Mouse (Mus musculus) ES-E14 (cell line): Measurements from ENCODE around the gene Arhgap19.

Experiments
- CHD2 ChIP-seq: IDR thresholded peaks from 2 replicates; pipeline ENCODE4 v1.6.1; 2014; ENCODE audit warnings: mild to moderate bottlenecking, low read depth, low read length, inconsistent platforms
- HCFC1 ChIP-seq: IDR thresholded peaks from 2 replicates; pipeline ENCODE4 v1.6.1; 2012; ENCODE audit warnings: low read length, inconsistent platforms, borderline replicate concordance; ENCODE audit not compliant: insufficient read depth
- MAFK ChIP-seq: IDR thresholded peaks from 2 replicates; pipeline ENCODE4 v1.6.1; 2014; ENCODE audit warnings: mild to moderate bottlenecking, low read depth, low read length, inconsistent platforms; ENCODE audit not compliant: insufficient read depth
- ZNF384 ChIP-seq: IDR thresholded peaks from 2 replicates; pipeline ENCODE4 v1.6.1; 2012; ENCODE audit warnings: low read depth, low read length, inconsistent platforms

GRCm38 (mm10) chr19:41847091-41847581, 45.3 kb upstream of the Arhgap19 start:
- TF ChIP-seq ZNF384: no peak
- TF ChIP-seq CHD2: no peak
- TF ChIP-seq MAFK: no peak
- TF ChIP-seq HCFC1: no peak
